Mouse (Mus musculus): ENCODE results near the gene Casd1.

The Casd1 gene

GRCm38 (mm10) chr6:4600658-4601296, at the start of gene Casd1:
Gene Casd1 (plus strand): TSS chr6:4600839.
- TF ChIP-seq GATA4 (IDR thresholded peaks at IDR 0.05; ENCODE audit: insufficient replicate concordance, low read length): no peak

- TF ChIP-seq GATA4 (IDR thresholded peaks at IDR 0.05; ENCODE audit: insufficient replicate concordance, low read length): no peak
Observed at GRCm38 (mm10) chr6:4555366-4555765, 45.3 kb upstream of the Casd1 start.

- TF ChIP-seq GATA4 (IDR thresholded peaks at IDR 0.05; ENCODE audit: insufficient replicate concordance, low read length): no peak
Observed at GRCm38 (mm10) chr6:4557086-4557485, 43.6 kb upstream of the Casd1 start.

- no peak for TF ChIP-seq GATA4 (IDR thresholded peaks at IDR 0.05; ENCODE audit: insufficient replicate concordance, low read length)
Observed at GRCm38 (mm10) chr6:4557678-4558077, 43.0 kb upstream of the Casd1 start.

GRCm38 (mm10) chr6:4561156-4561555, 39.5 kb upstream of the Casd1 start:
- no peak for TF ChIP-seq GATA4 (IDR thresholded peaks at IDR 0.05; ENCODE audit: insufficient replicate concordance, low read length)

GRCm38 (mm10) chr6:4561621-4562020, 39.0 kb upstream of the Casd1 start:
- TF ChIP-seq GATA4 (IDR thresholded peaks at IDR 0.05; ENCODE audit: insufficient replicate concordance, low read length): no peak

GRCm38 (mm10) chr6:4562401-4562800, 38.2 kb upstream of the Casd1 start:
- no peak for TF ChIP-seq GATA4 (IDR thresholded peaks at IDR 0.05; ENCODE audit: insufficient replicate concordance, low read length)

GRCm38 (mm10) chr6:4563477-4563876, 37.2 kb upstream of the Casd1 start:
- no peak for TF ChIP-seq GATA4 (IDR thresholded peaks at IDR 0.05; ENCODE audit: insufficient replicate concordance, low read length)

- no peak for TF ChIP-seq GATA4 (IDR thresholded peaks at IDR 0.05; ENCODE audit: insufficient replicate concordance, low read length)
Observed at GRCm38 (mm10) chr6:4570412-4570811, 30.2 kb upstream of the Casd1 start.

- TF ChIP-seq GATA4 (IDR thresholded peaks at IDR 0.05; ENCODE audit: insufficient replicate concordance, low read length): no peak
Observed at GRCm38 (mm10) chr6:4577756-4578155, 22.9 kb upstream of the Casd1 start.

GRCm38 (mm10) chr6:4578343-4578742, 22.3 kb upstream of the Casd1 start:
- TF ChIP-seq GATA4 (IDR thresholded peaks at IDR 0.05; ENCODE audit: insufficient replicate concordance, low read length): no peak

- no peak for TF ChIP-seq GATA4 (IDR thresholded peaks at IDR 0.05; ENCODE audit: insufficient replicate concordance, low read length)
Observed at GRCm38 (mm10) chr6:4579620-4580019, 21.0 kb upstream of the Casd1 start.

- TF ChIP-seq GATA4 (IDR thresholded peaks at IDR 0.05; ENCODE audit: insufficient replicate concordance, low read length): no peak
Observed at GRCm38 (mm10) chr6:4583485-4583884, 17.2 kb upstream of the Casd1 start.

GRCm38 (mm10) chr6:4587946-4588345, 12.7 kb upstream of the Casd1 start:
- no peak for TF ChIP-seq GATA4 (IDR thresholded peaks at IDR 0.05; ENCODE audit: insufficient replicate concordance, low read length)

GRCm38 (mm10) chr6:4588722-4589121, 11.9 kb upstream of the Casd1 start:
- TF ChIP-seq GATA4 (IDR thresholded peaks at IDR 0.05; ENCODE audit: insufficient replicate concordance, low read length): no peak

- TF ChIP-seq GATA4 (IDR thresholded peaks at IDR 0.05; ENCODE audit: insufficient replicate concordance, low read length): no peak
Observed at GRCm38 (mm10) chr6:4590089-4590488, 10.6 kb upstream of the Casd1 start.

- no peak for TF ChIP-seq GATA4 (IDR thresholded peaks at IDR 0.05; ENCODE audit: insufficient replicate concordance, low read length)
Observed at GRCm38 (mm10) chr6:4597711-4598110, 2.9 kb upstream of the Casd1 start.

Measured in liver, adult (tissue).